Mouse (Mus musculus): ENCODE results near the gene Cep112. TPM values are rescaled to one million over a fixed set of nuclear protein-coding genes. Genes with fewer than 3 reads are reported as not detected.

Cep112 gene
- polyA plus RNA-seq, 1 experiment from 2014 or later: 1.4 TPM

DNA sequence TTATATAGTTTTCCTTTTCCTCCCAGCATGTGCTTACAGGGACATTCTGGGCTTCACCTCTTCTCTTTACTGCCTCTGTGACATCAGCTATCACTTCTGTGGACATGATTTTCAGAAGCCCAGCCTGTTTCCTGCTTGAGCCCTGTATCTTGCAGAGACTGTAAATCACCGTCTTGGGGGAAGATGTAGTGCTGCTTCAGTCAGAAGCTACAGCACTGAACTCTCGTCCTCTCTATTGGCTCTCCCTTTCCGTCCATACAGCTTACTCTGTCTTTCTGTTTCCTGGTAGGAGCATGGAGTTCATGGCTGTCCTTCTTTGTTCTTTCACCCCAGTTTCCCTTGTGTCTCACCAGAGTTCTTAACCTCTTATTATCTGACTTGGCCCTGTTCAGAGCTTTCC is 352.2 kb downstream of the Cep112 start:
- DNase-seq (ENCODE audit: low spot score): no peak

DNA sequence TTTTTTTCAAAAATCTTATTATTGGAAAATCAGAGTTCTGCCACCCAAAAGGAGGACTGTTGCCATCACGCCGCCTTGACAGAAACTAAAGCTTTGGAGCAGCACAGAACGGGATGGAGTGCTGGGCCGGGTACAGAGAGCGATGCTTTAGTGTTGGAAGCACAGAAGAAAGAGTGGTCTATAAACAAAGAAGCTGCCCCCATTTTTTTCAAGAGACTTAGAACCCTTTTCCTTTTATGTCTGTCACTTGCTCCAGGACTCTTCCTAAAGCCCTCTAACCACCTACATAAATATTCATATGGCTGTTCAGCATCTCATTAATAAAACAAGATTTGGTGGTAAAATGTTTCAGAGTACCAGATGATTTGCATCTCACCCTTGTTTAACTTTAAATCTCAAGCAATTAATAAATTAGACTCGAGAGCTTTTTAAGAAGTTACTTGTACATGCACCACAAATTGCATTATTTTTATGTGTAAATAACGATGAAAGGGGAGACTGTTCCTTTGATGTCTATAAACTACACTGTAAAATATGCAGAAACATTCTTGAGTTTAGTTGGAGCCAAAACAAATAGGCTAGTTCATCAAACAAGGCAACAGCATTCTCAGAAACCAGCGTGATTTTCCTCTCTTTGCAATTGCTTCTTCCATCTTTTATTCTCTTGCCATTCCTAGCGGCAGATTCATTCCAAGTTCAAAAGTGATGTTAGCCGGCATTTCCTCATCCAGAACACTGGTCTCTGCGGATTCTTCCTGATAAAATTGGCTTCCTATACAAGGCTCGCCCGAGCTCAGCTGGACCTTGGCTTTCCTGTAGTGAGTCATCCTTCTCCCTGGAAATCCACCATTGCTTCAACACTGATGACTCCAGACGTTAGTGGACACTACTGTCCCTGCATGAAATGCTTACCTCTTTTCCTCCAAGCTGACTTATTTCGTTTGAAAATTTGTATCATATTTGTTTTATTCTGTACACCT is 355.6 kb downstream of the Cep112 start:
- DNase-seq (ENCODE audit: low spot score): no peak

DNA sequence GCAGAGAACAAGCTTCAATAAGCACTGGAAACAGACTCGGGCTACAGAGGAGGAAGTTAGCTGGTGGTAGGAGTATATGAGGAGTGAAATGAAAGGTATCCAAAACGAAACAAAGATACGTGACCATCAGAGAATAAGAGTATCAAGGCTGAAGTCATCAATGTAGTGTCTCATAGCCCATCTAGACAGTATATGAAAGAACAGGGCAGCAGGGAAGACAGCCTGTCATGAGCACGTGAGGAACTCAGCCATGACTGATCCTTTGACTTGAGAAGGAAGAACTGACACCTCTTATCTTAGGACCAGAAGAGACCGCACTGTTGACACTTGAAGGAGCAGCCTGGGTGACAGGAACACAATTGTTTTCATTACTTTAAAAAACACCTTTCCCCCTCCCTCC is 373.4 kb downstream of the Cep112 start:
- no peak for DNase-seq (ENCODE audit: low spot score)

DNA sequence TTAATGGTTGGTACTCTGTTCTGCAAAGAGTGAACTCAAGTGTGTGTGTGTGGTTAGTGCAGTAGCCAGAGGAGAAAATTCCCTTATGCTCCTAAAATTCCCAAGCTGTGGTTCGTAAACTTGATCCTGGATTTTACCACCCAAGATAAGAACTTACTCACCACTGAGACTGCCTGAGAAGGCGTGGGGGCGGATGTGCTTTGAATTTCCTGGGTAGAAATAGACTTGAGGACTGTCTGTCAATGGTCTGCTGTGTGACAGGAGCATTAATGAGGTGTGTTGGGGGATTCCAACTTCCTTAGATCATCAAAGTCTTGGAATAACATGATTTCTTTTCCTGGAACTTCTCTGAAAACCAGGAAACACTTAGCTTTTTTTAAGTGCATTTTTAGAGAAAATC is 374.7 kb downstream of the Cep112 start:
- no peak for DNase-seq (ENCODE audit: low spot score)

DNA sequence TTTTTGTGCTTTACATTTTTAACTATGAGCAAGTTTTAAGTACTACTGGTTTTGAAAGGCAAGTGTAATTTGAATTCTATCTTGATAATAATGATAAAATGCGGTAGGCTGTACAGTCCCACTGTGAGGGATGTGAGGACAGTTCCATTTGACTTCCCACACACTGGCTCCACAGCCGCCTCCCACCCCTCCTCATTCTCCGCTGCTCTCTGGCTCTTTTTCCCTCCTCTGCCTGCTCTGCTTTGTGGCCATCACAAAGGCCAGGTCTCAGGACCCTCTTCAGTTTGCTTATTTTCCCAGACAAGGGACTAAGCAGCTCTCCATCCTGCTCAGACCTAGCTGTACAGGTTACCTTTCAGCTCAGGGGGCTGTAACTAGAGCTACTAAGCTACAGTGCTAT is 379.0 kb downstream of the Cep112 start:
- DNase-seq (ENCODE audit: low spot score): no peak

DNA sequence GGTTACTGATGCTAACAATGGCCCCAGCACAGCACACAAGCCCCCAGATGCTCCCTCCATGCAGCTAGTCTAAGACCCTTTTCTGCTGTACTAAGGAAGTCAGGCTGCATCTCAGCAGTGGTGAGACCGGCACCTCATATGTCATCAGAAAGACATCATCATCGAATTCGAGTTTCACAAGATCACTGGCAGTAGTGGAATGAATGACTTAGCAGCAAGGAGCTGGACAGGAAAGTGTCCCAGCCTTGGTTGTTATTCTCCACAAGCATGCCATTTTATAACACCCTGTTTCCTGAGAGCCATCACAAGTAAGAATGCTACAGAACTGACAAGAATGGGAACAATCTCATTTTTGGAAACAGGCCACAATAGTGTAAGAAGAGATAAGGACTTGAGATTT is 381.0 kb downstream of the Cep112 start:
- no peak for DNase-seq (ENCODE audit: low spot score)

DNA sequence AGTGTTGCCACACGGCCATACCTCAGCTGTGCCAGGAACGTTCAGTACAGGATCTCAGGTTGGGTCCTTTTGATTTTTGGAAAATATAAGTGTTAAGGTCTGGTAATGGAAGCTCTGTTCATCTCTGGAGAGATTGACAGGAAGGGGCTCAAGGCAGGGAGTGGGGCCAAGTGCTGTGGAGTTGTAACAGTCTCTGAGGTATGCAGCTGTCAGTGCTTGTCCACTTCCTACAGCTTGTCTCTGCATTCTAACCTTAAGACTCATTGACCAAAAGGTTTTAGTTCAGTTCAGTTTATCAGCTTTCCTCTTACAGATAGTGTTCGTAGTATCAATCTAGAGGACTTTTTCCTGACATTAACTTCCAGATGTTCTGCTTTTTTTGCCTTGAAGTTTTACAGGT is 384.6 kb downstream of the Cep112 start:
- DNase-seq (ENCODE audit: low spot score): no peak

DNA sequence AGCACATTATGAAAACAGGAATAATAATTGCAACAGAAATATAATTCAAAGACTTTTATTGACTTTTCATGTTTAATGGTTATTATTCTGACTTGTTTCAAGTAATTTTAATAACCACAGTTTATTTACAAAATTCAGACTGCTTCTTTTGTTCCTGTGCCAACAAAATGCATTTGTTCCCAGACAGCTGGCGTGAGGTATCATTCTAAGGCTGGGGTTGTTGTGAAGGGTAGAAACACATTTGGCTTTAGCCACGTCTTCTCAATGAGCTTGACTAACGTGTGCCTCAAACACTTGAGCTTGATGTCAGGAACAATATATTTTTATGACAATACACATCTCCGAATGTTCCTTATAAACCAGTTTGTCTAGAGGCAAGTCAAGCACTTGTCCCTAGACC is 396.8 kb downstream of the Cep112 start:
- DNase-seq (ENCODE audit: low spot score): no peak

DNA sequence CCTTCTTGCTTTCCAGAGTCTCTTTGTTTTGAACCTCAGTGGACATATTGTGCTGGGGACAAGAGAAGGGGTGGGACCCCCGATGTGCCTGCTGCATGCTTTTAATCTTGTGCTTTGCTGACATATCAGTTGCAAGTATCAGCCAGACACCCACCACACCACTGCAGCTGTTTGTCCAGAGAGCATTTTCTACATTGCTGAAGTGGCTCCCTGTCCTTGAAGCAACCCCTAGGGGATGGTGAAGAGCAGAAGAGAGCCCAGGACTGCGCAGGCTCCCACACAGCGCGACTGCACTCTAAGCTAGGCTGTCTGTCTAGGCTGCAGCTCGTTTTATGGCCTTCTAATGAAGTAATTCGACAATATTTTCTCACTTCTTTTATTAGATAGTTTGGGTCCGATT is 397.3 kb downstream of the Cep112 start:
- DNase-seq (ENCODE audit: low spot score): no peak

DNA sequence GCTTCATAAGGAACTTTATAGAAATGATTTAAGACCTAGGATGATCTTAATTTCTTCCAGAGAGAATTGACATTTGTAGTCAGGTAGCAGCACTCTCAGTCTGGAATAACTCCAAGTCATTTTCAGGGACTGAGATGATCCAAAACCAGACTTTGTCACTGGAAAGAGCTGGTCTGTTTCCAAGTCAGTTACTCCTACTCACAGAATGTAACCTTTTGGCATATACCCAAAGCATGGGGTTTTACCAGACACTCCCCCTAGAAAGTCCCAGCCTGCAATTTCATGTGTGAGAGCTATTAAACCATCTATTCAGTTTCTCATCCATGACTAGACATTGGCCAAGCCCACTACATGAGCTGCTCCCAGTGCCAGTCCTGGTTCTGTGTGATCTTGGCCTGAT is 402.3 kb downstream of the Cep112 start:
- no peak for DNase-seq (ENCODE audit: low spot score)

DNA sequence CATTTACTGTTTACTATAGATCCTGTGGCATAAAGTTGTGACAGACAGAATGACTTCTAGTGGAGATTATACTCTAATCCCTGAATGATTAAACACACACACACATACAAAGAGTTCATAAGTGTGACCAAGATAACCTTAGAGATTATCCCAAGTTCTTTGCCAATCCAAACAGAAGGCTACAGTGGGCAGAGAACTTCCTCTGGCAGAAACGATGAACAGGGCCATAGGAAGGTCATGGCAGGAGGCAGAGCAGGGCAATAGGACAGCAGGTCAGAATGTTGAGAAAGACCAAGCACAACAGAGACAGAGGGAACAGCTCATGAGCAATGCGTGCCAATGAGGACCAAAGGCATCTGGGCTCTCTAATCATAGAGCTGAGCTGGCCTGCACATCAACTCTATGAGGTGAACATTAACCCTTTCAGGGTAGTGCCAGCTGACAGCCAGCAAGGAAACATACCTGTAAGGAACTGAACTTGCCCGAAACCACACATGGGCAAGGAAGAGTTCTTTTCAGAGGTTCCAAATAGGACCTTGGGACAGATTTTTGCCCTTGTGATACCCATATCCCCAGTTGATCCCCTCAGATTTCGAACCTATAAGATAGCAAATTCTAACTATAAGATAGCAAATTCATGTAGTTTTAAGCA is 403.5 kb downstream of the Cep112 start:
- DNase-seq (ENCODE audit: low spot score): no peak

DNA sequence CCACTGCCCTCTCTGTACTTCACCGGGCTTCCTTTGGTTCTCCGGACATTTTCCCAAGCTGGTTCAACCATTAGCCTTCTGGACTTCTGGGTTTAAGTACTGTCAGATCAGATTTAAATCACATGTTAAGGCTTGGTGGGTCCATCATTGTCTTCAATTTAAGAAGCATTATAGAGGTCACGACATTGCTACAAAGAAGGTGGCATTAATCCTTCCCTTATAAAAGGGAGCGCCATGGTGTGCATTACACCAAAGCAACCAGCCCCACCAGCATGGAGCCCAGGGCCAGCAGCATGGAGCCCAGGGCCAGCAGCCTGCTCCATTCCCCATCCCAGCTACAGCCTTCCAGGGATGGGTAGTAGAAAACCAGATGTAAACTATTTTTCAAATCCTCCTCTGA is 411.7 kb downstream of the Cep112 start:
- no peak for DNase-seq (ENCODE audit: low spot score)

DNA sequence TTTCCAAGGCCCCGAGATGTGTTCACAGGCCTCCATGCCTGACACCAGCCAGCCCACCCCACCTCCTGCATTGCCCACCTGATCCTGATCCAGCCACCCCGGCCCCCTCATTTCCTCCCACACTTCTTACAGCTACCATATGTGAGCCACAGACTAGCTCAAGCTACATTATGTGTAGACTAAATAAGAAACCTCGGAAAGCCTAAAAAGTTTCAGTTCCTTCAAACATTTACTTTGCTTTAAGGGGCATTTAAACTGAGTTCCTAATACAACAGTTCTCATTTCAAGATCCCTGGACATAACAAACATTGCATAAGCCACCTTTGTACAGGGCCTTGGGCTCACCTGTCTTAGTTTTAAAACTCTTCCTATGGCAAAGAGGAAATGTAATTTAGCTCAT is 415.2 kb downstream of the Cep112 start:
- DNase-seq (ENCODE audit: low spot score): no peak

DNA sequence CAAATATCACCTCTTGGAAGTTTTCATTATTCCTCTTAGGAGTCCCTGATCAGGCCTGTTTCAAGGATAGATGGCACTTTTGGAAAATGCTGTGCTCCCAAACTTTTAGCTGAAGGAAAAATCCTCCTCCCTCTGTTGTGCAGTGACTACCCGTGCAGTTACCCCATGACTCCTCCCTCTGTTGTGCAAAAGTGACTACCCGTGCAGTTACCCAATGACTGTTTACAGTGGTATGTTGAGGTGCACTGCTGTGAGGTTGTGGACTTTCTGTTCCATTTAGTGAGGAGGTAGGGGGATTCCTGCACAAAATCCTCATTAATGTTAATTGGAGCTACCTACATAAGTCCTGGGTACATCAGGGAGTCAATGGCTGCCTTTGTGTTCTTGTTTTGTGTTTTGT is 417.8 kb downstream of the Cep112 start:
- no peak for DNase-seq (ENCODE audit: low spot score)

DNA sequence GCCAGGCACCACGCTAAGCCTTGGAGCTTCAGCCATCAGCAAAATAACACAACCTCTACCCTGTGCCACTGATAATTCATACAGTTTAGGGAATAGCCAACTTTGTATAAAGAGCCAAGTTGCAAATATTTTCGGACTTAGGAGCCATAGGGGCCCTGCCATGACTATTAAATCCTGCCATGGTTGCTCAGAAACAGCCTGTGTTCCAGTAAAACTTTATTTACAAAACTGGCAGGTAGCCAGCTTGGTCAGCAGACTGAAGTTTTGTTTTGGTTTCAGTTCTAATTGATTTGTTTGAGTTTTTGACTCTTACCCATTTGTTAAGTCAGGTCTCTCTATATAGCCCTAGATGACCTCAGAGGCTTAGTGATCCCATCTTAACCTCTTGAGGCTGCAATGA is 421.0 kb downstream of the Cep112 start:
- no peak for DNase-seq (ENCODE audit: low spot score)

DNA sequence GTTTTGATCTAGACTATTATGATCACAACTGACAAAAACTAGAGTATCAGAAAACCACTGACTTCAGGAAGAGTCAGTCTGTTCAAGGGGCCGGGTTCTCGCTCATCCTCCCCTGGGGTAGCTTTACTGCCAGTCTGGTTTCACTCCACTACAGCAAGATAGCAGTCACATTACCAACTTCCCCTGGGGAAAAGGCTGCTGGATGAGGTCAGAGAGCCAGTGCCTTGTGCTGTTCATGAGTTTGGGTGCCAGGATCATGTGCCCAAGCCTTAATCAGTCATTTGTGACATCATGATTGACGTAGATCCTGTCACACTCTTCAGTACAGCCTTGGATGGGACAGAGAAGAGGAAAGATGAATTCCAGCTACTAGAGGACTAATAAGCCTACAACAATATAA is 421.5 kb downstream of the Cep112 start:
- no peak for DNase-seq (ENCODE audit: low spot score)

DNA sequence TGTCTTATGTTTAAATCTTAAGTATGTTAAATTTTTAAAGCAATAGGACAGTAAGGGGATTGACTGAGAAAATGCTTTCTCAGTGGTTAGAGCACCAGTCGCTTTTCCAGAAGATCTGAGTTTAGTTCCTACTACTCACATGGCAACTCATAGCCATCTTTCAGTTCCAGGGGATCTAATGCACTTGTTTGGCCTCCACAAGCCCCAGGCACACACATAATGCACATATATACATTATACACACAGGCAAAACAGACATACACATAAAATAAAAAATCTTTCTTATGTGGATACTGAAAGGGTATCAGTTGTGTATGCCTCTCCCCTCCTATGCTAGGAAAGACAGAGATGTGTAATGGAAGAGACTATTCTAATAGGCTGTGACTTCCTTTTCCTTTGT is 426.8 kb downstream of the Cep112 start:
- no peak for DNase-seq (ENCODE audit: low spot score)

DNA sequence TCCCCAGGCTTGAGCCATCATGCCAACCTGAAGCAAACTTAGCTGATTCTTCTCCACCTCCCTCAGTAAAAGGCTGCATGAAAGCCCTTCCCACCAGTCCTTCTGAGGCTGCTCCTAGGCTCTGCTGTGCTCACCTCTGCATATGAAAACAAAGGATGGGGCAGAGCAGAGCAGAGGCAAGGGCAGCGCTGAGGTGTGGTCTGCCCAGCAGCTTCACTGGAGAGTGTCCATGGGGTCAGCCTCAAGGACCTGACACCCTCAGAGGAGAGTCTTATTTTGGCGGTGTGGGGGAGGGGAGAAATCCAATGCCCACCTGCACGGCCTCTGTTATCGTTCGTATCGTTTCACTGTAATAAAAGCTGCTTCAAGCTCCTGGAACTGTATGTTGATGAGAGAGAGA is 432.3 kb downstream of the Cep112 start:
- DNase-seq (ENCODE audit: low spot score): no peak

DNA sequence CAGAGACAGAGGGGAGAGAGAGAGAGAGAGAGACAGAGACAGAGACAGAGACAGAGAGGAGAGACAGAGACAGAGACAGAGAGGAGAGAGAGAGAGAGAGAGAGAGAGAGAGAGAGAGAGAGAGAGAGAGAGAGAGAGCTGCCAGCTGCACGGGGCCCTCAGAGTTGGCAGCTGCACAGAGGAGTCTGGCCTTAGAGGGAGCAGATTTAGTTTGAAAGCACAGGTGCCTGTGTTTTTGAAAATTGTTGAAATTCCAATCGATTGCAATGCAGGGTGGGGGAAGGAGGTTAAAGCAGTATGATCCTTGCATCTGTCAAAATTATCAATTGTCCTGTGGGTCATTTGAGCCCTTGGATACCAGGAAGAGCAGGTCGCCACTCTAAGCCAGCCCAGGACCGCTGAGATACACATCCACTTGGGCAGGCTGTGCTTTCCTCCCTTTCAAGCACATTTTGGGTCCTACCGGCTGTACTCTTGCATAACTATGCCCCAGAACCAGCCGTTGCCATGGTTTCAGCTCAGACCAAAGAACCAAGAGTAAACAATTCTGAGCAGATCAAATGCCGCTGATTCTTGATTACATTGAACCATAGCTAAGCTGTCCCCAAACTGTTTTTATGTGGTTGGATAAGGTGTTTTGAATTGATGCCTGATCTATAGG is 432.8 kb downstream of the Cep112 start:
- DNase-seq (ENCODE audit: low spot score): no peak

DNA sequence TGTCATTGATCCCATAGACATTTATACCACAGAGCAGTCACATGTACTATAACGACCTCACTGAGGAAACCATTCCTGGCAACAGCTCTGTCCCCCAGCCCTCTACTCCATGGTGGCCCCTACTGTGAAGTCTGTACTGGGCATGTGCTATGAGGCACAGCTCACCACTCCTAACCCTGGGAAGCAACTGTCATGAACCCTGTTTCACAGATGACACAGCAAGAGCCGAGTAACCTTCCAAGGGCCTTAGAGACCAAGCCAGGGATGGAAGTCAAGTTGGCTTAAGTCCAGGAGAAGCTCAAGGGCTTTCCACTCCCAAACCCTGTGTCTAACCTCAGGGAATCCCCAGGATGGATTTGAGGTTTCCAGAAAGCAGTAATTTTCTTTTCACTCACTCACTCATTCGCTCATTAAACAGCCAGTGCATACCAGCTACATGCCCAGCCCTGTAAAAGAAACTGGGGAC is 433.4 kb downstream of the Cep112 start:
- DNase-seq (ENCODE audit: low spot score): no peak

DNA sequence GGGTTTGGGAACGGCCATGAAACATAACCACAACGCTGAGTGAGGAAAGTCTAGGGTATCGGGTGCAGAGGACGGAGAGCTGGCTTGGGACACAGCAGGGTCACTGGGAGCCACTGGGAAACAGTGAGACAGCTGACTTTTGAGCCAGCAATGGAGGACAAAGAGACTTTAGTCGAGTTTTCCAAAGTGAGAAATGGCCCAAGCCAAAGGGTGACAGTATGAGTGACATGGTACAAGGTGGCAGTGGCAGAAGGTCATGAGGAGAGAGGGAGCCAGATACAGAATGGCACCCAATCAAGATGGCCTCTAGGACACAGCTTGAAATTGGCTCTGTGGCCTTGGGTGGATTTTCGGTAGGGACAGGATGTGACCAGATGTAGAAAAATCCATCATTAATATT is 433.9 kb downstream of the Cep112 start:
- no peak for DNase-seq (ENCODE audit: low spot score)

DNA sequence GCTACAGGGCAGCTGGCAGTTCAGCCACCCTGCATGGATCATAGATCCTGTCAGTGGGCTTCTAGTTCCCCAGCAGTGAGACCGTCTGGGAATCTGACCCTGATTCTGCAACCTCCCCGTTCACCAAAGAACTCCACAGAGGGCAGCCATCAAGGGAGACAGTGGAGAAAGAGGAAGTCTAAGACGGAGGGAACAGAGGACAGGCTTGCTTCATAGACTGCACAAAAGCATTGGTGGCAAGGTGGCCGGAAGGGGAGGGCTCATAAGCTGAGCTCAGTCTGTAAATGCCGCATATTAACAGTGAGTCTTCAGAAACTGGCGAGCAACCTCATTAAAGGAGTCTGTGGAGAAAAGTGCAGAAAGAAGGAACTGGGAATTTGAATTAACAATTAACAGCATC is 437.4 kb downstream of the Cep112 start:
- no peak for DNase-seq (ENCODE audit: low spot score)

Data from thymus, postnatal 0 days (tissue).